Mouse (Mus musculus) lung, embryonic 14.5 days (tissue): ENCODE results near the gene Tshz2. TPM values are rescaled to one million over a fixed set of nuclear protein-coding genes. Genes with fewer than 3 reads are reported as not detected.

Experiments
- ATAC-seq: fragments of 200-750 bp; cut with Nextera tagmentation; 2 replicates; pipeline ENCODE4 v1.8.0; 2017; ENCODE audit warnings: mild to moderate bottlenecking, moderate TSS enrichment, moderate library complexity; ENCODE audit not compliant: insufficient read depth
- DNase-seq: peaks from one replicate; pipeline ENCODE4 v3.0.0-alpha.2; 2015
- H3K27ac ChIP-seq: fragments of 300-500 bp; sonication (generic); 2 replicates; pipeline ENCODE4 v1.5.1; 2014; ENCODE audit warnings: low read depth, mild to moderate bottlenecking, moderate library complexity
- H3K27me3 ChIP-seq: fragments of 300-500 bp; sonication (generic); 2 replicates; pipeline ENCODE4 v1.6.1; 2014; ENCODE audit warnings: low read length, control low read depth; ENCODE audit not compliant: insufficient read depth
- H3K36me3 ChIP-seq: fragments of 300-500 bp; sonication (generic); 2 replicates; pipeline ENCODE4 v1.6.1; 2014; ENCODE audit warnings: control low read depth; ENCODE audit not compliant: insufficient read depth
- H3K4me1 ChIP-seq: fragments of 300-500 bp; sonication (generic); 2 replicates; pipeline ENCODE4 v1.6.1; 2014; ENCODE audit warnings: antibody characterized with exemption, control low read depth; ENCODE audit not compliant: insufficient read depth
- H3K4me2 ChIP-seq: fragments of 300-500 bp; sonication (generic); 2 replicates; pipeline ENCODE4 v1.6.1; 2014; ENCODE audit warnings: mild to moderate bottlenecking
- H3K4me3 ChIP-seq: fragments of 300-500 bp; sonication (generic); 2 replicates; pipeline ENCODE4 v1.5.1; 2014; ENCODE audit warnings: low read depth, low read length
- H3K9ac ChIP-seq: fragments of 300-500 bp; sonication (generic); 2 replicates; pipeline ENCODE4 v1.6.1; 2014
- H3K9me3 ChIP-seq: fragments of 300-500 bp; sonication (generic); 2 replicates; pipeline ENCODE4 v1.6.1; 2016; ENCODE audit warnings: low read depth, low read length, control low read depth
- CTCF ChIP-seq: IDR thresholded peaks from 2 replicates; pipeline ENCODE4 v1.5.1; 2016; ENCODE audit warnings: antibody characterized with exemption, low read depth
- WGBS: fragments of 180-500 bp; shearing (Covaris S2); extraction: QIAGEN DNeasy Blood & Tissue Kit; methylation state at CpG from one replicate; pipeline ENCODE4 v1.1.7; 2014; 5-methylcytosine and 5-hydroxymethylcytosine counted together
- polyA plus RNA-seq: library from polyadenylated mRNA; unstranded; fragments of >200 nt; fragmentation: Nextera tagmentation; extraction: Ambion mirVana; gene quantifications from 2 replicates; pipeline ENCODE4 v1.2.1, GENCODE M21; 2014

Tshz2 gene
- polyA plus RNA-seq, 1 experiment from 2014 or later: 8.9 TPM

DNA sequence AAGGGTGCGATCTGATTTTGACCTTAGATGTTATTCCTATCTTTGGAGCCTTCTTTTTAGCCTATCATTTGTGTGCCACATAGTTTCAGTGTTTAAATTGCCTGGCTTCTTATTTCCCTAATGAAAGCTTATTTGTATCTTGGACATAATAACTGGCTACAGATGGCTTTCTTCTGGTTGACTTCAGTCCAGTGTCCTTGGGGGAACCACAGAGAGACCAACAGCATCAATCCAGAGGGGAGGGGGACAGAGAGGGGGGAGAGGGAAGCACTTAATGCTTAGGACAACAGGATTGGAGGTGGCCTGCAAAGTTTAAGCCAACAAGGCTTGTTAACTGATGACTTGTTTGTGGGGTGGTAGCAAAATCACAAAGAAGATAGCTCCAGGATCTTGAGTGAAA lies 356.4 kb downstream of the Tshz2 start:
- DNase-seq: no peak
- no peak for TF ChIP-seq CTCF
- H3K36me3 ChIP-seq: no peaks in the 10 kb centered on the region
- H3K4me2 ChIP-seq: no peak overlapping the region
- H3K27ac ChIP-seq: no peak overlapping the region
- no peaks in the 10 kb centered on the region for H3K27me3 ChIP-seq
- no peaks in the 10 kb centered on the region for H3K4me1 ChIP-seq
- H3K9me3 ChIP-seq: no peaks in the 10 kb centered on the region
- WGBS: 90% methylated on average over 1 of the region's 1 CpGs
- H3K9ac ChIP-seq: no peak overlapping the region
- H3K4me3 ChIP-seq: no peak overlapping the region
- ATAC-seq: no peak

DNA sequence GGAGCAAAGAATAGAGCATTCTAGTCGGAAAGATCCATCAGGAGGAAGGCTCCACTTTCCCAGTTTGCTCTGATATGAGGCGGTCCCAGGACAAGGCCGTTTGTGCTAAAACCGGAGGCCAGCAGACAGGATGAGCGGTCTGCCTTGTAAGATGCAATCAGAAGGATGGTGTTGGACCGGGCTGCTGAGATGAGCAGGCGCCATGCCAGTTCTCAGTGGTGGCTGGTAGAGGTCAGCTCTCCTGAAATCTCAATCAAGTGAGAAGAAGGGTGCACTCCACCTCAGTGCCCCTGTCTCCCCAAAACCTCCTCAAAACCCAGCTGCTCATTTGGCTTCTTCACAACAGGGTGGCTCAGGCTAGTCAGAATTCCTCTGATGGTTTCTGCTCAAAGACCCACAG lies 358.2 kb downstream of the Tshz2 start:
- Histone ChIP-seq H3K9me3 (no peaks in the 10 kb centered on the region), H3K27ac (no peak overlapping the region), H3K4me2 (no peak overlapping the region), H3K9ac (no peak overlapping the region), H3K36me3 (no peaks in the 10 kb centered on the region), H3K4me3 (no peak overlapping the region), H3K4me1 (peaks cover 7% of the 10 kb centered on the region), H3K27me3 (no peaks in the 10 kb centered on the region)
- ATAC-seq (no peak), DNase-seq (no peak)
- TF ChIP-seq CTCF: no peak
- WGBS: 80% methylated on average over 7 of the region's 7 CpGs

DNA sequence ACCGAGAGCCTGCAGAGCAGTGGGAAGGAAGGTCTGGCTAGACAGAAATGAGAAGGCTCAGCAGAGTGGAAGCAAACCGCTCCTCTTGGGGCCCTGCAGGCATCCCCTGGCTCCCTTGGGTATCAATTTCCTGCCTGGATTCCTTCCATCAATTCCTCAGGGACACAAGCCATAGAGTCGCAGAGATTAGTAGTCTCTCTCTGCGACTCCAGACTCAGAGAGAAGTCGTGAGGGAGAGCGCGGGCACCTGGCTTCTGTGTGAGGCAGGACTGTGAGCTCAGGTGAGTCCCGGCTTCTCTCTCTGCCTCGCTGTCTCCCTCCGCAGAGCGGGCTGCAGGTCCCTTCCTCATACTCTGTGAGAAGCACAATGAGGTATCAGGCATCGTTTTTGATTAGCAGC lies 363.2 kb downstream of the Tshz2 start:
- H3K27ac ChIP-seq: peak overlapping the region; percentile 13; the same call in 1 of the 2 replicates
- H3K9ac ChIP-seq: no peak overlapping the region
- peak overlapping the region; percentile 28 for H3K4me2 ChIP-seq

DNA sequence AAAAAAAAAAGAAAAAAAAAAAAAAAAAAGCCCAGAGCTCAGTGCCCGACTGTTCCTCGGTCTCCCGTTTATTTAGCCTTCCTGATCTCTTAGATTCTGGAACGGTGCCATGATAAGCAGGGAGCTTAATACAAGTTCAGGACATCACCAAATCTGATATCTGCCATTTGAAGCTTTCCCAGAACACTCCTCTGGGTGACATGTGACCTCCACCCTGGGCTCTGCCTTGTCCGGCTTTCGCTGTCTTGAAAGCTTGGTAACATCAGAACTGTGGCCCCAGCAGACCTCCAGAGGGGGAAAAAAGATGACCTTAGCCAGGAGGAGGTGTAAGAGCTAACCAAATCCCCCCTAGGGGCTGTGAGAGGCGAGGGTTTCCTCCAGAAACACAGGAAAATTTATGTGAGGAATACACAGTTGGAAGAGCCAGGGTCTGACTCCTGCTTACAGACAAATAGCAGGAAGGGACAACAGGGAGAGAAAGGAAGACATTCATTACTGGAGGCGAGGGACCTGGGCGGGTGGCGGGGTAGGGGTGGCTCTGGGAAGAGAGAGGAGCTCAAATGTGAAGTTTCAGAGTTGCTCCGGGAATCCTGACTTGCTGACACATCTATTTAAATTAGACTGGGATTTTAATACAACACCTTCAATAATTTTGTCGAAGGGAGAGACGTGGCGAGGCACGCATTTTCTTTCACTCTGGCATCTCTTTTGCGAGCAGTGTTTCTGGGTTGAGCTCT lies 363.9 kb downstream of the Tshz2 start:
- H3K27me3 ChIP-seq: no peaks in the 10 kb centered on the region
- no peaks in the 10 kb centered on the region for H3K36me3 ChIP-seq
- ATAC-seq (no peak), DNase-seq (peak; percentile 50)
- H3K4me1 ChIP-seq: peaks cover 29% of the 10 kb centered on the region
- WGBS: 34% methylated on average over 16 of the region's 16 CpGs
- TF ChIP-seq CTCF: no peak
- H3K9ac ChIP-seq: no peak overlapping the region
- H3K27ac ChIP-seq: peak overlapping the region; percentile 31; the same call in 1 of the 2 replicates
- H3K9me3 ChIP-seq: no peaks in the 10 kb centered on the region
- peak overlapping the region; percentile 28 for H3K4me2 ChIP-seq
- no peak overlapping the region for H3K4me3 ChIP-seq

More for the DNA sequence above, 363.2 kb downstream of the Tshz2 start:
- DNase-seq (peak; percentile 55), ATAC-seq (peak; percentile 25; the same call in 1 of the 2 replicates)
- Histone ChIP-seq H3K9me3 (no peaks in the 10 kb centered on the region), H3K4me3 (no peak overlapping the region), H3K27me3 (no peaks in the 10 kb centered on the region), H3K4me1 (peaks cover 29% of the 10 kb centered on the region), H3K36me3 (no peaks in the 10 kb centered on the region)
- 27% methylated on average over 12 of the region's 12 CpGs for WGBS
- no peak for TF ChIP-seq CTCF

DNA sequence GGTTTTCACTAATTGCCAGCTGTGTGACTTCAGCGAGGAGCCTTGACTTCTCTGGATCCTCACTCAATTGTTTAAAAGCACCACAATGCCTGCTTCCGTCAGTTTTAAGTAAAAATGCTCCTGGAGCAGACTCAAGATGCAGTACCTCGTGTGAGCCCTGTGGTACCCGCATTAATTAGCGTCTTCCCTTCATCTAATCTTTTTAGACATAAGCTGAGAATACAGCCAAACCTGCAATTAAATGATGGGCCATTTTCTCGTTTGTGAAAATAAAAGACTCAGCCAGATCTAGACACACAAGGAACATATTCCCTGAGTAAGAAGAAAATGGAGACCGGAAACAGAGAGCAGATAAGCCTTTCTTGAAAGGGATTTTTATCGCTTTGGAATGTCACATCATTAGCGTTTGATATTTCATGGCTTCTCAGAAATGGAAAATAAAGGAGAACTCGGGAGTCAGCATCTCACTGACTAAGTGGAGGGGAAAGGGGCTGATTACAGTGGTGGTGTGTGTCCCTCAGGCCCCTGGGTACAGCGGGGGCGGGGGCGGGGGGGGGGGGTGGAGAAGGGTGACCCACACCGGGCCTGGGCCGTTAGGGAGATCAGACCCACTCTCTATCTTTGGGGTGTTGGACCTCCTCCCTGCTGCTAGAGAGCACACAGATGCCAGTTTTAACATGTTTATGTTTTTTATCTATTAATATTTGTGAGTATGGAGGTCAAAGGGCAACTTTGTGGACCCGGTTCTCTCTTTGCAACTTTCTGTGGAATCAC lies 364.6 kb downstream of the Tshz2 start:
- WGBS: 37% methylated on average over 16 of the region's 16 CpGs
- Histone ChIP-seq H3K36me3 (no peaks in the 10 kb centered on the region), H3K4me1 (peaks cover 29% of the 10 kb centered on the region), H3K9ac (no peak overlapping the region), H3K9me3 (no peaks in the 10 kb centered on the region), H3K27me3 (no peaks in the 10 kb centered on the region), H3K4me3 (no peak overlapping the region), H3K4me2 (no peak overlapping the region), H3K27ac (0 out of 2 replicates have a peak overlapping the region, but pooled peaks have one; percentile 32)
- ATAC-seq (peak; percentile 15; the same call in 1 of the 2 replicates), DNase-seq (peak; percentile 56)
- no peak for TF ChIP-seq CTCF

DNA sequence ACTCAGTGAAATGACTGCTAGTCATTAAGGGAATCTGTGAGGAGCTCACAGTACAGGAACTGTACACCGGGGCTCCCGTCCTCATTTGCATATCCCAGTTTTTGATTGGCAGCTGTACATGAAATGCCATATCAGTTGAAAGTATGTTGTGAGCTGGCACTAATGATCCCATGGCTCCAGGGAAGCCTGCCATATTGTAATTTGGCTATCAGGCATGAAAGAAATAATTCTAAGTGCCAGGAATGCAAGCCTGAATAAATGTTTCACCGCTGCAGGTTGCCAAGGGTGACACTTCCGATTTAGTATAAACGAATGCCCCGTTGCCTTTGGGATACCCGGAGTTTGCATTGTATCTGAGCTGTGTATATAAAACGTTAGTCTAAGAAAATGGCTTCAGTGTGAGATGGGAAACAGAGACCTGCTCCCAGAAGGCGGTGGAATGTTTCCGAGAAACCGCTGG lies 366.1 kb downstream of the Tshz2 start:
- Histone ChIP-seq H3K4me3 (no peak overlapping the region), H3K36me3 (no peaks in the 10 kb centered on the region), H3K9me3 (no peaks in the 10 kb centered on the region), H3K4me2 (no peak overlapping the region), H3K9ac (no peak overlapping the region), H3K27me3 (no peaks in the 10 kb centered on the region), H3K27ac (no peak overlapping the region), H3K4me1 (peaks cover 29% of the 10 kb centered on the region)
- ATAC-seq (no peak), DNase-seq (peak; percentile 31)
- 46% methylated on average over 11 of the region's 11 CpGs for WGBS
- TF ChIP-seq CTCF: no peak
